Mouse (Mus musculus): ENCODE data around the gene Lrrc28.

GRCm38 (mm10) chr7:67523400-67523799 lies 121.7 kb downstream of the Lrrc28 start:
- TF ChIP-seq CTCF (IDR thresholded peaks at IDR 0.05; ENCODE audit: borderline replicate concordance, insufficient read depth, low read depth, low read length) (no peak), POLR2A (IDR thresholded peaks at IDR 0.05; ENCODE audit: borderline replicate concordance, insufficient read depth, low read length) (no peak)
